Mouse (Mus musculus) lung, adult 2 months (tissue): ENCODE data around the gene Pop5. TPM values are rescaled to one million over a fixed set of nuclear protein-coding genes. Genes with fewer than 3 reads are reported as not detected.

Source experiments
- DNase-seq: peaks from one replicate; pipeline ENCODE4 v3.0.0; 2022
- H3K4me1 ChIP-seq: fragments of 200-500 bp; 2 replicates; pipeline ENCODE4 v1.6.1; 2011; ENCODE audit warnings: low read length; ENCODE audit not compliant: control insufficient read depth, insufficient read depth
- H3K4me3 ChIP-seq: fragments of 200-500 bp; replicated peaks from 2 replicates; pipeline ENCODE3; 2011; ENCODE audit warnings: low read depth, mild to moderate bottlenecking, control low read depth, low read length; ENCODE audit errors: extremely low read depth
- CTCF ChIP-seq: fragments of 200-500 bp; IDR thresholded peaks from 2 replicates; pipeline ENCODE4 v1.5.1; 2011; ENCODE audit warnings: mild to moderate bottlenecking, low read length, control low read depth; ENCODE audit not compliant: insufficient read depth
- POLR2A ChIP-seq: fragments of 200-500 bp; IDR thresholded peaks from 2 replicates; pipeline ENCODE4 v1.6.1; 2011; ENCODE audit warnings: low read depth, mild to moderate bottlenecking, control low read depth, low read length, borderline replicate concordance; ENCODE audit errors: extremely low read depth
- WGBS: fragments of 180-500 bp; shearing (Covaris S2); methylation state at CpG from one replicate; pipeline ENCODE4 v1.1.7; 2018; 5-methylcytosine and 5-hydroxymethylcytosine counted together
- polyA plus RNA-seq: library from polyadenylated mRNA; depleted of rRNA; stranded (reverse); fragments of >200 nt; gene quantifications from 2 replicates; pipeline ENCODE4 v1.2.3, GENCODE M21; 2012

Gene Pop5
- polyA plus RNA-seq, 1 experiment, result 51.5 TPM

DNA sequence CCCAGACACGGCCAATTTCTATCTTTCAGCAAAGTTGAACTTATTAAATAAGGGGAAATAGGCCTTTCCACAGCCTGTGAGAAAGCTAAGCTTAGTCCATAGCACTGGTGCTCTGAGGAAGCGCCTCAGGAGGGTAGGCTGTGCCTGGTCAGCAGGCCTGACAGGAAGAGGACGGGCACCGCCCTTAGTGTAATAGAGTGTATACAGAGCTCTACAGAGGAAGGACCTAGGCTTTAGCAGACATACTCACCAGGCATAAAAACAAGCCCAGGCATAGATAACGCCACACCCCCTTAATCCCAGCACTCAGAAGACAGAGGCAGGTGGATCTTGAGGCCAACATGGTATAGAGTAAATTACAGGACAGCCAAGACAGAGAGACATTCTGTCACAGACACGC is 24.7 kb downstream of the Pop5 start:
- peaks cover 5% of the 10 kb centered on the region; the same call in 1 of the 2 replicates for H3K4me1 ChIP-seq
- WGBS, result 61% methylated on average over 6 of the region's 6 CpGs
- no peak overlapping the region for H3K4me3 ChIP-seq
- TF ChIP-seq POLR2A, result no peak
- no peak for TF ChIP-seq CTCF
- no peak for DNase-seq

GRCm38 (mm10) chr5:115261141-115261540 is 25.5 kb downstream of the Pop5 start:
- Histone ChIP-seq H3K4me1 (peaks cover 9% of the 10 kb centered on the region), H3K4me3 (no peak overlapping the region)
- no peak for TF ChIP-seq CTCF
- TF ChIP-seq POLR2A, result no peak
- WGBS, result 82% methylated on average over 8 of the region's 8 CpGs
- DNase-seq, result no peak

DNA sequence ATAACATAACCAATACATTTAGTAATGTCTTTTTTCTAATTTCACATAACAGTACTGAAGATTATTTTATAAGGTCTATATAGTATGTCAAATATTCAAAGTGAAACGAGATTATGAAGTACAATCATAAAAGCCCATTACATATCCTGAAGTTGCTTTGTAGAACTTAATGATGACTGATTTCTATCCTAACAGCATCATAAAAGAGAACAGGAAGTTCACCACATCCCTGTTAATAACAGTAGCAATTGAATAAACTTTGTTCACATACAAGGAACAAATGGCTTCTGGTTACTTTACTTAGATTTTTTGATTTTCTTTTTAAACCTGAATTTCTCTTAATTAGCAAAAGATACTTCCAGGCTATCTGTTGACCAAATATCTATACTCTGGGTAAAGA is 26.2 kb downstream of the Pop5 start:
- WGBS, result 47% methylated on average over 1 of the region's 1 CpGs

DNA sequence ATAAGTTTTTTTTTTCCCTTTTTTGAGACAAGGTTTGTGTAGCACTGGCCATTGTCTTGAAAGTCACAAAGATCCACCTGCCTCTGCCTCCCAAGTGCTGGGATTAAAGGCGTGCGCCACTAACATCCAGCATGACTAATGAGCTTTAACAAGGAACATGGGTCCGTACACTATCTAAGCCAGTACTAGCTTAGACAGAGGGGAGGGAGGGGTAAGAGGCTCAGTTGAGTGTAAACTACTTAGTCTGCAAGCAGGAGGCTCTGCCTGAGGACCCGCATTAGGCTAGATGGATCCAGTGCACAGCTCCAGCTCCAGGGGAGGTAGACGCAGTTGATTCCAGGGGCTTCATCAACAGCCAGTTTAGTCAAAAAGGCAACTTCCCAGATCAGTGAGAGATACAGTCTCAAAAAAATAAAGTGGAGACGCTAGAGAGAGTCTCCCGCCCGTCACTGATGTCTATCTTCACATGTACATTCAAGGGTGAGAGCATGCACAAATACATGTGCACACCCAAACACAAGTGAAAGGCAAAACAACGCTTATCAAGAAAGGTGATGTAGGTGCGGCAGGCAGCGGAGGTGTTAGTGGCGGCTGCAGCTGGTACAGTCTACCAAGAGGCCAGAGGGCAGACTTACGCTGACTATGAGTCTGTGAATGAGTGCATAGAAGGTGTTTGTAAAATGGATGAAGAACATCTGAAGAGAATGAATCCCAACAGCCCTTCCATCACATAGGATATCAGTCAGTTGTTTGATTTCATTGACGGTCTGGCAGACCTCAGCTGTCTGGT is 27.1 kb downstream of the Pop5 start:
- Histone ChIP-seq H3K4me1 (peaks cover 16% of the 10 kb centered on the region), H3K4me3 (no peak overlapping the region)
- TF ChIP-seq POLR2A, result no peak
- no peak for TF ChIP-seq CTCF
- WGBS, result 83% methylated on average over 14 of the region's 14 CpGs
- DNase-seq, result no peak

More for the DNA sequence above, 26.2 kb downstream of the Pop5 start:
- Histone ChIP-seq H3K4me1 (peaks cover 16% of the 10 kb centered on the region), H3K4me3 (no peak overlapping the region)
- no peak for DNase-seq
- TF ChIP-seq CTCF (no peak), POLR2A (no peak)

DNA sequence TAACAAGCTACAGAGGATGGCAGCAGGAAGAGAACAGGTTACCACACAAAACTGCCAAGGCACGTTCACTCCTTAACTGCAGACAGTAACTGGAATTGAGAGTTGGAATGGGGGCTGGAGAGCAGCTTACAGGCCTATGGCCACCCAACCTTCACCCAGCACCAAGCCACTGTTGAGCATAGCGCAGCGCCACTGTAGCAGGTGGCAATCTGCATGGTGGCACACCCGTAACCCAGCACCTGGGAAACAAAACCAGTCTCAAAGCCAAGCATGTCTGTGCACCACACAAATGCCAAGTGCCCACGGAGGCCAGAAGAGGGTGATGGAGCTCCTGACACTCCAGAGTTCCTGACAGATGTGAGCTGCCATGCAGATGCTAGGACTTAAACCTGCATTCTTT is 30.7 kb downstream of the Pop5 start:
- 69% methylated on average over 5 of the region's 5 CpGs for WGBS
- DNase-seq, result no peak
- no peak for TF ChIP-seq POLR2A
- no peak for TF ChIP-seq CTCF
- Histone ChIP-seq H3K4me3 (no peak overlapping the region), H3K4me1 (peaks cover 29% of the 10 kb centered on the region)

- H3K4me1 ChIP-seq, result peaks cover 32% of the 10 kb centered on the region
- H3K4me3 ChIP-seq, result no peak overlapping the region
- WGBS, result 47% methylated on average over 8 of the region's 8 CpGs
- TF ChIP-seq CTCF, result no peak
- TF ChIP-seq POLR2A, result no peak
- no peak for DNase-seq
Observed at GRCm38 (mm10) chr5:115266787-115267468, 31.3 kb downstream of the Pop5 start.

DNA sequence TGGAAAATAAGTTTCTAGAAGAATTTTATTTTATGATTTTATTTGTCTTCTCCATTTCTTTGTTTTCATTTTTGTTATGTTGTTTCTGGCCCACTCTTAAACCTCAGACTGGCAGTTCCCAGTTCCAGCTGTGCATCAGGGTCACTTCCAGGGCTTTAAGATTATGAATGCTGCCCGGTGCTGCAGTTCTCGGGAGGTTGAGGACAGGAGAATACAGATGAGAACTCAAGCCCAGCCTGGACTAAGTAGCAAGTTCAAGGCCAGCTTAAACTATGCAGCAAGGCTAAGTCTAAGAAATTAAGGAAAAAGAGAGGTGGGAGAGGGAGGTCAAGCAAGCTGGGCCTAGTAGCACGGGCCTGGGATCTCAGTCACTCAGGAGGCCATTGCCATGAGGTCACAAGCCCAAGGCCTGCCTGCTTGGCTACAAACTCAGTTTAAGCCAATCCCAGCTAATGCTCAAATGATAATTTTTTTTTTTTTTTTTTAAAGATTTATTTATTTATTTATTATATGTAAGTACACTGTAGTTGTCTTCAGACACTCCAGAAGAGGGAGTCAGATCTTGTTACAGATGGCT is 31.9 kb downstream of the Pop5 start:
- peaks cover 31% of the 10 kb centered on the region for H3K4me1 ChIP-seq
- TF ChIP-seq CTCF, result no peak
- no peak for TF ChIP-seq POLR2A
- no peak for DNase-seq
- WGBS, result 64% methylated on average over 3 of the region's 3 CpGs
- H3K4me3 ChIP-seq, result no peak overlapping the region

DNA sequence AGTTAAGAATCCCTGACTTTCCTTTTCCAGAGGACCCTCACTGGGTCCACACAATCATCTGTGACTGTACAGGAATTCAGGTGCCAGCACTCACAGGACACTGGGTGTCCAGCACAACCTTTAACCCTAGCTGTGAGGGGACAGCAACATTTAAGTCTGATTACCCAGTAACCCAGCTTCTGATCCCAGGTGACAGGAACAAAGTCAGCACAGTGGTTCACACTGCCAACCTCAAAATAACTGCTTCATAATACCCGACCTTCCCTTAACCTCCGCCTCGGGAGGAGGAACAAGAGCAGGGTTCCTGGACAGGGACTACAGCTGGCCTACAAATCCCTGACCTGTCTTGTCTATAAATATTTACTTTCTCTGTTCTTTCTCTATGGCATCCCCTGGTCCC is 32.6 kb downstream of the Pop5 start:
- H3K4me3 ChIP-seq, result no peak overlapping the region
- TF ChIP-seq CTCF (no peak), POLR2A (no peak)
- WGBS, result 15% methylated on average over 3 of the region's 3 CpGs
- H3K4me1 ChIP-seq, result peaks cover 30% of the 10 kb centered on the region
- no peak for DNase-seq

- no peak for DNase-seq
- 66% methylated on average over 1 of the region's 1 CpGs for WGBS
- TF ChIP-seq POLR2A (no peak), CTCF (no peak)
- no peak overlapping the region for H3K4me3 ChIP-seq
- peaks cover 28% of the 10 kb centered on the region for H3K4me1 ChIP-seq
Observed at GRCm38 (mm10) chr5:115269969-115270368, 34.3 kb downstream of the Pop5 start.
